Mouse (Mus musculus): ENCODE measurements at regions not wholly inside any gene's neighbourhood (a gene's known extent, or its start where the extent isn't known, plus 50 kb on each side); places are given as distances from the start of the nearest gene placed in this dataset.

DNA sequence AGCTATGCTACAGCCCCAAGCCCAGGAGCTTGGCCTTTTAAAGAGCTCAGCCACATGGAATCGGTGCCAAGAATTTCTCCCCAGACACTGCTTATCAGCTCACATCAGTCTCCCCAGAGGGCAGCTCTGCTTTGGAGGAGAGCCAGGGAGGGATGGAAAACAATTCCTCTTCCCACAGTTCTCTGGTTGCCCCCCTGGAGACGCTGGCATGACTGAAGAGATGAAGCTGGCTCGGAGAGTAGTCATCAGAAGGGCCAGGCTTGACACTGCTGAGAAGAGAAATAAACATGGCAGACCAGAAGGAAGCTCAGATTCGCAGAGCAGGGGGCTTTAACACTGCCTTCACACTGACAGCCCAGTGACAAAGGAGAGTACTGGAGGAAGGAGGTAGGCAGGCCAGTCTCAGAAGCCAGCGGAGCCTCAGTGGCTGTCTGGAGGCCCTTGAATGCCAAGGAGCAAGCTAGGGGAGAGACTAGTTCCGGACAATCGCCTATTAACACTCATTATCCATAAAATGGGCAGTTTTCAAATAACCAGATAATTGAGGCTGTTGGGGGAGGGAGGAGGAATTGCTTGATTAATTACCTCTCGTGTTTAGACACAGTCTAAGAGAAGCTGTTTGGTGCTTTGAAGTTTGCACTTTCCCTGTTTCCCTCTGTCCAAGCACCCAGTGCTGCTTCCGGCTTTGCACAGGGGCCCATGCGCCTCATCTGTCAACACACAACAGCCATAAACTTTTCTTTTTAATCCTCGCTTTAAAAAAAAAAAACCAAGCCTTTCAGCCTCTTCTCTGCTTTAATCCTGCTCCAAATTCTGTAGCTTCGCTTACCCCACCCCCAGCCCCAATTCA is 148.3 kb downstream of the Ddx1 start:
- DNase-seq (ENCODE audit: low spot score in 2 of 2), result no peak

DNA sequence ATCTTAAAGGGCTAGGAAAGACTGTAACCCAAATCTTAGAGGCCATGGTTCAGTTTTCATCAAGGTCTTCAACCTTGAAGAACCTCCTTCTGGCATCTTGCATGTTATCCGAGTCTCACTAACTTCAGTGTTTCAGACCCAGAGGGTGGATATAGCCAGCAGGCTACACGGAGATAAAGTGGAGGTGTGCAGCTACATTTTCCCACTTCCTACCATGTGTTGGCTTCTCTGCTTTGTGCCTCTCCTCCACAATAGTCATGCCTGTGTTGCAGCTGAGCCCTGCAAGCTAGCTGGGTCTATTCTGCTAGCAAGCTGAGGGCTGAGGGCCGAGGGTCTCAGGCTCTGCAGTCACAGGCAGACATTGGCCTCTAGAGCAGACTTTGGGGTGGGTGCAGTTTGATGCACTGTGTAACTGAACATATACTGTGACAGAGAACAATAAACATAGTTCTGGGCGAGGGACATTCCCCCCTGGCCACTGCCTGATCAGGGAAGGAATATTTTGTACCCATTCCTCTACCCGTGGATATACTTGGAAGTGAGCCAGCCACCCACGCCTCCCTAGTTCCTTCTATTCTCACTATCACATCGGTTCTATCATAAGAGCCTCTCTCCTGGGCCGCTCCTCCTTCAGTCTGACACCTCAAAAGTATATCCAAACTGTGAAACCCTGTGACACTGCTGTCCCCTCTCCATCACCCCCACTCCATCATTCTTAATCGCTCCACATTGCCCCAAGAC is 152.6 kb upstream of the Mycn start:
- no peak for DNase-seq (ENCODE audit: low spot score in 2 of 2)

DNA sequence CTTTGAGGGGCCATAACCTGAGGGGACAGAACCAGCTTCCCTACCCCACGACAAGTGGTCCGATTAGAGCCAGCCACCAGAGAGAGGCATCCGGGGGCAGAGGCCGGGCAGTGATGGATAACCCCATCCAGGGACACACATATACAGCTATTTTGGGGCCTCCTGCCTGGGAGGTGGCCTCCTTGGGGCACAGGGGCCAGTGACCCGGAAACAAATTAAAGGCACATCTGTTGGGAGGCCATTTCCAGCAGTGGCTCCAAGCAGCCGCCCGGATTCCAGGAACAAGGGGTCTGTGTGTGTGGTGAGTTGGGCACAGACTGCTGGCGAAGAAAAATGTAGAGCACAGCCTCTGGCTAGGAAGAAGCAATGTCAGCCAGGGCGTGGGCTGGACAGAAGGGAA is 144.2 kb upstream of the Mycn start:
- no peak for DNase-seq (ENCODE audit: low spot score in 2 of 2)

DNA sequence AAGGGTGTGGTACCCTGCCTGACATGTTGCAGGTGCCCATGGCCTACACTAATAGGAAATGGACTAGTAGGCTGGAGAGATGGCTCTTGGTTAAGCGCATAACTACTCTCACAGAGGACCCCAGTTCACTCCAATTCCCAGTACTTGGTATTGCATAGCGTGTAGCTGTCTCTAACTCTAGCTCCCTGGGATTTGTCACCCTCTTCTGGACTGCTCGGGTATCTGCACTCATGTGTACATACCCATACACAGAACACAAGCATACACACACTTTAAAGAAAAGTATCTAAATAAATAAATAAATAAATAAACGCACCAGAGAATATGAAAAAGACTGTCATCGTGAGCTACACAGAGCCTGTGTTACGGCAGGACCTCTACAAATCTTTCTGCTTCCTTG is 143.8 kb upstream of the Mycn start:
- DNase-seq (ENCODE audit: low spot score in 2 of 2), result no peak

GRCm38 (mm10) chr12:13083337-13084054 is 141.8 kb upstream of the Mycn start:
- peak in 1 of 2 experiments; percentile 1 for DNase-seq (ENCODE audit: low spot score in 2 of 2)

DNA sequence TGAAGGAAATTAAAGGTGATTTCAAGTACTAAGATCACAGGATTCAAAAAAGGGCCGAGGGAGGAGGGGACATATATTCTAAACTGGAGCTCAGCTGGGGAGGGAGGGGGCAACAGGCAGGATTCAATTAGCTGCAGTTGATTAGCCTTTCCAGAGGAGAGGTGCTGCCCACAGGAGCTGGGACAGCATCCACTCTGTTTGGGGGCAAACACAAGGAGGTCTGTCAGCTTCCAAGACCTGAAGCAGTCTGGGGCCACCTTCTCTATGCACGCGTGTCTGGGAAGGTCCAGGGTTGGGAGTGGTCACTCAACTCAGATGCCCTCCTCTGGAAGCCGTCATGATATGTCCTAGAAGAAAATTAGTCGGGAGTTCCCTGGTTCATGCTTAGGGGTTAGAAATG is 139.1 kb upstream of the Mycn start:
- DNase-seq (ENCODE audit: low spot score in 2 of 2), result no peak

GRCm38 (mm10) chr12:13079832-13080231 is 138.1 kb upstream of the Mycn start:
- no peak for DNase-seq (ENCODE audit: low spot score in 2 of 2)

DNA sequence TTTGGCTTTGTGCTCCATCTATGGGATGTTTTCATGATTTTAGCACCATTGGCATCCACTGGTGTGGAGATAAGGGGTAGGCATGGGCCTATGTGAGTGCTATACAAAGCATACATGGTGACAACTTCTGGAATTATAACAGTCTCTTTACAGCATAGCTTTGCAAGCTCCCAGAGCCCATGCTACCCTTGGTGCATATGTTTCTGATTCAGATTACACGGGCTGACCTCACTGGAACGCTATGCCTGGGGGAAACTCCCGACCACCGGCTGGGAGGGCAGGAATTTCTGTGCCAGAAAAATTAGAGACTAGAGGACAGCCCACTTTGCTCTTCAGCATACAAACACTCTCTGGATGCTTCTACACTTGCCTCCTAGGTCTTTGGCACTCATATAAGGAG is 136.0 kb upstream of the Mycn start:
- DNase-seq (ENCODE audit: low spot score in 2 of 2), result no peak

- no peak for DNase-seq (ENCODE audit: low spot score in 2 of 2)
Measured at GRCm38 (mm10) chr12:13076699-13077287, 135.1 kb upstream of the Mycn start.

GRCm38 (mm10) chr12:13073126-13073886 is 131.6 kb upstream of the Mycn start:
- DNase-seq (ENCODE audit: low spot score in 2 of 2), result no peak

DNA sequence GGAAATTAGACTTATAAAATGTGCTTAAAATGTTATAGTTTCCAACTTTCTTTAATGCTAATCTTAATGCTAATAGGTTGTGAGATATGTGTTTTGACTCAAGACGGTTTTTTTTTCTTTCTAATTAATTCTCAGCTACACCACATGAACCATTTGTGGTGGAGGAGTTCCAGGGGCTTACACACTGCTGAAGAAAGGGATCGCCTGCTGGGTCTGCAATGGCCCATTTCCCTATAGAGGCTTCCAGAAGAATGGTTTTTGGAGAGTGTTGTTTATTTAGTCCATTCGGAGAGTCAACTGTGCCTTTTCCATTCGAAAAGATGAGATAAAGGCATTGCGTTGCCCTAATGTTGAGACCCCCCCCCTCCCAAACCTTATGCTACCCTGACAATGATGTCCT is 125.6 kb upstream of the Mycn start:
- DNase-seq (ENCODE audit: low spot score in 2 of 2), result no peak

DNA sequence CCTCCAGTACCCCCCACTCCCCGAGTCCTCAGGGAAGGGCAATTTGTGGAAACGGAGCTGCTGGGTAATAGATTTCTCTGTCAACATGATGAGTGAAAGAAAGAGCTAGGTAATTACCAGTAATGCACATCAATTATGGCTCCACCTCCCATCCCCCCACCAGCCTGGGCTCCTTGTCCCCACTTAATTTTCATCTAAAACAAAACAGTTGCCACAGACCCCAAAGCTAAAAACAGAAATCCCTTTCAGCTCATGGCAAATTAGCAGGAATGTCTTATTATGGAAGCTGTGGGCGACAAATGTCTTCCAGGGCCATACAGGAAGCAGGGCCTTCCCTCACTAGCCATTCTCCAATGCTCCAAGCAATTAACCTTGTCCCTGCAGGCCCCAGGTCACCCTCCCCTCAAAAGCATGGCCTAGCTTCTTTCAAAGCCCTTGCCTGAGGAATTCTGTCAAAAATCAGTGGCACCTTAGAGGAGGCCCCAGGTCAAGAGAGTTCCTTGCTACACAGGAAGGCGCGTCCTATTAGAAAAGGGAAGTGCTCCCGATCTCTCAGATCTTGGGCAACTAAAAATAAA is 125.0 kb upstream of the Mycn start:
- no peak for DNase-seq (ENCODE audit: low spot score in 2 of 2)

DNA sequence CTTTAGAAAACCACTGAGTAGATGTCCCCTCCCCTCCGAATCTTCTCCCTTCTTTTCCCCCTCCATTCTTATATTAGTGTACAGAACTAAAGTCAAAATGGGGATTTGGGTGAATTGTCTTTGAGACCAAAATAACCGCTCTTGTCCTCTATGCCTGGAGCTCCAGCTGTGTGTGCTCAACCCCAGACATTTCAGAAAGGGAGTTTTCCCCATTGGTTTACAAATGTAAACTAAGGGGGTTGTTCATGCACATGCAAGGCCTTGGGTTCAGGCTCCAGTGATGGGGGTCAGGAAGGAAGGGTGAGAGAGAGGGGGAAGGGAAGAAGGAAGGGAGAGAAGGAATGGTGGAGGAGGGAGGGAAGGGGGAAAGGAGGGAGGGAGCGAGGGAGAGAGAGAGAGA is 117.8 kb upstream of the Mycn start:
- DNase-seq (ENCODE audit: low spot score in 2 of 2), result no peak

- DNase-seq (ENCODE audit: low spot score in 2 of 2), result no peak
Measured at GRCm38 (mm10) chr12:13056246-13056645, 114.5 kb upstream of the Mycn start.

GRCm38 (mm10) chr12:13054611-13055010 is 112.9 kb upstream of the Mycn start:
- no peak for DNase-seq (ENCODE audit: low spot score in 2 of 2)

- DNase-seq (ENCODE audit: low spot score in 2 of 2), result no peak
Measured at GRCm38 (mm10) chr12:13053746-13054145, 112.0 kb upstream of the Mycn start.

GRCm38 (mm10) chr12:13052845-13053623 is 111.3 kb upstream of the Mycn start:
- no peak for DNase-seq (ENCODE audit: low spot score in 2 of 2)

- no peak for DNase-seq (ENCODE audit: low spot score in 2 of 2)
Measured at GRCm38 (mm10) chr12:13052164-13052563, 110.5 kb upstream of the Mycn start.

DNA sequence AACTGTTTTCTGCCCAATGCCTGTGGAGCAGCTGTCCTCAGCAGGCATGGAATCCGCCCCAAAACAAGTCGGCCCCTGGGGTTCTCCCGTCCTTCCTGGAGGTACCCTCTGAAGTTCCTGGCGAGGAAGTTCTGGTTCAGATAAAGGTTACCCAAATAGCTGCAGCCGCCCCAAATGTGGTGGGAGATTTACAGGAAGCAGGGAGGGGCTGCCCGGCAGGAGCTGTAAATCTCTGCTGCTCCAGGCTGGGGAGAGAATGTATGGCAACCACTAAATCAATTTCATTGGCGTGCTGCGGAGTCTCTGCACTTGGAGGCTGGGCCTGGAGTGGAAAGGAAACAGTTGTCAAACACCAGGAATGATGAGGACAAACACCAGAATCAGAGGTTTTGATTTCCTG is 107.9 kb upstream of the Mycn start:
- no peak for DNase-seq (ENCODE audit: low spot score in 2 of 2)

DNA sequence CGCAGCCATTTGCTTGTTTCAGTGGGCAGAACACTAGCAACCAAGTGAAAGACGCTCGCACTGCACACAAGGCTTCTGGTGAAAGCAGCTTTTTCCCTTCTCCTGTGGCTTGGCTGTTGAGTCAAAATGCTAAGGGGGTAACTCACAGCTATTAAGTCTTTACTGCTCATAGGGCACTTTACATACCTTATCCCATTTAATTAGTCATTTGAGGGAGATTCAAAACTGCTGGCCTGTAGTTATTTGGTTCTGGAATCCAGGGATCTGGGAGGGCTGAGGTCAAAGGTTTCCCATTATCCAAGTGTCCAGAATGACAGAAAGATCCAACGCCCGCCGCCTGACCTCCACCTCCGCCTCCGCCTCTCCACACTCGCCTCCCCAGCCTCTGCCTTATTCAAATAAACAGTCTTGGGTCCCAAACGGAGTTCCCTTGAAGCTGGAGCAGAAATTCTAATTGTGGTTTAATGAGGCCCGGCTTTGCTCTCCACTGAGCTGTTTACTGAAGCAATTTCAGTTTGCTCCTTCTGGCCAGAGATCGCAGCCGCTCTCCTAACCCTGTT is 106.5 kb upstream of the Mycn start:
- no peak for DNase-seq (ENCODE audit: low spot score in 2 of 2)
